Mouse (Mus musculus): ENCODE measurements at regions not wholly inside any gene's neighbourhood (a gene's known extent, or its start where the extent isn't known, plus 50 kb on each side); places are given as distances from the start of the nearest gene placed in this dataset.

DNA sequence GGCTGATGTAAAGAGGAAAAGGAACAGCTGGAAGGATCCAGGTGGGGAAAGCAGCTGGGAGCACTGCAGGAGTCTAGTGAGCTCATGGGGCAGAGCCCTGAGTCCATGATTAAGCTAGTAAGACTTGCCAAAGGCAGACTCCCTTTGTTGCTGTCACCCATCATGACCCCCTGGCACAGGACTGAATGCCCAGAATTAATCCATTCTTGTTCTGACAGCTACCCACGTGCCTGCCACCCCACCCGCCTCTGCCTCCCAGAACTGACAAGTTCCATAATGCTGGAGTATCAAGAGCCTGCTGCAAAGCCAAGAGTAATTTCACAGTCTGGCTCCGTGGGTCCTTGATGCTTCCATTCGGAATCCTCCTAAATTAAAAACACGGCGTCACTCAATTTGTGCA lies 285.1 kb upstream of the Castor2 start:
- no peak for DNase-seq (ENCODE audit: low read depth)

DNA sequence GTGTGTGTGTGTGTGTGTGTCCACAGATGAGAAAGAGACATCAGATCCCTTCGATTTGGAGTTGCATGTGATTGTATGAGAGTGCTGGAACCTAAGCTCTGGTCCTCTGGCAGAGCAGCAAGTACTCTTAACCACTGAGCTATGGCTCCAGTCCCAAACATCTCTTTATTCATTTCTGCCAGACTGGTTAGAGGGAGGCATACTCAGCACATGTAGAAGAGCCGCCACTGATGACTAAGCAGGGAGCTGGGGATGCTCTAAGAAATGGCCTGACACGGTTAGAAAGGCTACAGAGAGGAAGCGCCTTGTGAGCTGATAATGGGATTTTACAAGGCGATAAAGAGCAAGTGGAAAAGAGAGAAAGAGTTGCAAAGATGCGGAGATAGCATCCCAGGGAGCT lies 287.3 kb upstream of the Castor2 start:
- no peak for DNase-seq (ENCODE audit: low read depth)

DNA sequence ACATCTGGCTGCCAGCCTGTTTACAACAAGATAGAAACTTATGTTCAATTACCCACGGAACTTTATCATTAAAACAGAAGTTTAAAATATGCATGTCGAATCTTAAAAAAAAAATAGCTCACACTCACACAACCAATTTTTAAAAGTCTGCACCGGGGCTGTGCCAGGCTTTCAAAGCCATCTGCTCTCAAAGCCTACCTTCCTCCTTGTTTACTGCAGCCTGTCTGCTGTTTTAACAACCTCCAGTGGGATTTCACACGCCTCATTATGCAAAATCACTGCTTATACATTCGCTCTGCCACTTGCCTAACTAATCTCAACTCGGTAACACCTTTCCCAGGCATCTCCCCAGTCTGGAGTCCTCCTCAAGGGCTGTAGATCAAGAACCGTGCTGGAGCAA lies 292.6 kb upstream of the Castor2 start:
- DNase-seq (ENCODE audit: low read depth), result no peak

DNA sequence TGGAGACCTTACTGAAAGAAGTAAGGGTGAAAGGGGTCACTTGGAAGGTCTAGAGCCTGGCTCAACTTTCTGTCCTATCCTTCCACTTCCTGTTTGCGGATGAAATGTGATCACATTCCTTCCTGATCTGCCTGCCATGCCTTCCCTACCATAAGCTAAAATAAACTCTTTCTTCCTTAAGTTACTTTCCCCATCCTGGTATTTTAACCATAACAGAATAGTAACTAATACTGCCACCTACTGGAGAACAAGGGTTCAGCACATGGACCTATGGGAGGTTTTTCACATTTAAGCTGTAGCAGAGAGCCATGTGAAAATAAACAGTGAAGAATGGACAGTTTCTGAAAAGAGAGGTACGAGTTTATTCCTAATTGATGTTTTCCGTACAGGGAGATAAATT lies 297.5 kb upstream of the Castor2 start:
- no peak for DNase-seq (ENCODE audit: low read depth)

DNA sequence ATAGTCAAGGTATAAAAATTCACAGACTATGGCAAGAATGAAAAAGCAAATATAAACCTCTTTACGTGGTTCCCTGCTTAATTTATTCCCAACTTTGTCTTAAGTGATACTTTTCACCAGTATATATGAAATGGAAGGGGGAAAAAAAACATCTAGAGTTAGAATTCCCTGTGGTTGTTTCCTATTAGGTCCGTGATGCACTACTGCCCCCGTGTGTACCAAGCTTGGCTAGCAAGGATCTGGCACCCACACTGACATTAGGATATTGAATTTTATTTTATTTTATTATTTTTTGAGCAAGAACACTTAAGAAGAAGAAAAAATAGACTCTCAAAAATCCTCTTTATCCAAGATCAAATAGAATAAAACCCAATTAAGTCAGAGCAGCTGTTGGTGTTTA lies 303.9 kb upstream of the Castor2 start:
- DNase-seq (ENCODE audit: low read depth), result no peak

DNA sequence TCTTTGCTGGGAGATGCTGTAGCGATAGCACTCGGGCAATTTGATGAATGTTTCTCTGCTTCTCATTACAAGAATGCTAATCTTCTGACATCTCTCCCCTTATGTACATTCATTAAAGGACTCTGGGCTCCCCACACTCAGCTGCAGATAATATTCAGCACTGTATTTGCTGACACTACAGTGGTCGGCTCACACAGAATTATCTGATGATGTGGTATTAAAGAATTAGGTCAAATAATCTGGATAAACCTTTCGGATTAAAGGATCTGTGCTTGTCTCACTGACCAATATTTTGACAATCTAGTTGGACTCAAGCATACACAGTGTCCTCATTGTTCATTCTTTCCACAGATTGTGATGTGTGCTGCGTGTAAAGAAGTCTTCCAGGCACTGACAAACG lies 308.8 kb upstream of the Castor2 start:
- DNase-seq (ENCODE audit: low read depth), result no peak

DNA sequence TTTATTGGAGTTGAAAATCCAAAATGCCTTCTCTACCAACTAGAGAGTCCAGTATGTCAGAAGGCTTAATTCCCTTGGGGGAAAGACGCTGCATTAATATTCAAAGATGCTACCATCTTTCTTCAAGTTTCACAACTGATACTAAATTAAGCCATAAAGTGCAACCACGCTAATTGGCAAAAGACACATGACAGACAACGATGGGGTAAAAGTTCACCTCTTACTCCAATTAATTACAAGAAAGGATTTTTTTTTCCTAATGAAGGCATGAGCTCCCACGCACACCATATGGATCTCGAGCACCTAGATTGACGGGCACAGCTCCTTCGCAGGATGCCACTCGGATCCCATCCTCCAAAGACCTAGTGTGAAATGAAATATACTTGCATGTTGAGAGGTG lies 311.5 kb upstream of the Castor2 start:
- no peak for DNase-seq (ENCODE audit: low read depth)

DNA sequence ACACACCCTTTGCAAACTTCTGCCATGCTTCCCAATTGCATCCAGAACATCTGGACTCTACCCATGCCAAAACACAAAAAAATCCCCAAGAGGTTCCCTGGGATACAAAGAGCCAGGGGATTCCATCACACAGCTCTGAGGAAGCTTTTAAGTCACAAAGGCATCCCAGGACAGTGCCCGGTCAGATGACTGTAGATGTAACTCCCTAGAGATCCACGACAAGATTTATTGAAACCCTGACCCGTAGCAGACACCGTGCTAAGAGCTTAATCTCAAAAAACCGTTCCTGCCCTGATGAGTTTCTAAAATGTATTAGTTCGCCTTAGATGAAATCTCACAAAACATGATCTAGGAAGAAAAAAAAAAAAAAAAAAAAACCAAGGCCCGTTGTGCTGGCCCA lies 312.0 kb upstream of the Castor2 start:
- no peak for DNase-seq (ENCODE audit: low read depth)

DNA sequence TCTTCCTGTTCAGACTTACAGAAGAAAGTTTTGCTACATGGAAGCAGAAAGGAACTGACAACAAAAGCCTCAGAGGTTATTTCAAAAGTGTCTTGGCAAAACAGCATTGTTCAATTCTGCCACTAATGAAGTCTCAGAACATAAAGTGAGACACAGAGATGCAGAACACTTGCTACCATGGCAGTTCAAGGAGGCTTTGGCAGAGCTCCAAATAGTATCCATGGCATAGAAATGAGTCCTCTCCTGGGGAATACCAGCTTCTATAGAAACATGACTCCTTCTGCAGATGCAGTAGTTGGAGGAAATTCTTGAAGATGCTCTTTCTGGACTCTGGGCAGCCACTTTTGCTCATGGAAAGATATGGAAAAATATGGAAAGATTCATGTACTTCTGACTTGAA lies 322.9 kb upstream of the Castor2 start:
- no peak for DNase-seq (ENCODE audit: low read depth)

DNA sequence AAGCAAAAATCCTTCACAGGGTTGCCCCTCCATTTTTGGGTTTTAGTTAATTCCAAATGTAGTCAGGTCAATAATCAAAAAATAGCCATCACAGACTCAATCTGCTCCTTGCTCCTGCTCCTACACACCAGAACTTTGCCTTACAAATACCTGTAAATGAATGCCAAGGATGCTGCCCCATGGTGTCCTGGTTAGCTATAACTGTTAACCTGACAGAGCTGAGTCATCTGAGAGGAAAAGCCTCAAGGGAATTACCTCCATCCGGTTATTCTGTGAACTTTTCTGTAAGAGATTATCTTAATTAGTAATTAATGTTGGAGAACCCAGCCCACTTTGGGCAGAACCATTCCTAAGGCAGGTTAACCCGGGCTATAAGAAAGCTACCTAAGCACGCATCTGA lies 325.4 kb upstream of the Castor2 start:
- DNase-seq (ENCODE audit: low read depth), result no peak

DNA sequence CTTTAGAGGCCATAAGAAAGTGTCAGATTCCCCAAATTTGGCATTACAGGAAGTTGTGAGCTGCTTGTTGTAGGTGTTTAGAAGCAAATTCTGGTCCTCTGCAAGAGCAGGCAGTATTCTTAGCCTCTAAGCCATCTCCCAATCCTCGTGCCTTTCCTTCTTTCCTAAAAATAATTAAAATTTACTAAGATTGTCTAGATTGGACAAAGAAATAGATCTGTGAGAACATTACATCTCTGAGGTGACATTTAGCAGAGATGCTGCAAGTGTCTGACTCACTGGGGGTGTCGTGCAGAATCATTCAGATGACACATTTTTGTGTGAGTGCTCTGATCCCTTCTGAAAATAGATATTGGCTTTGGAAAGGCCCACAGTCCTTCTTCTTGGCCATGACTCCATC lies 330.7 kb upstream of the Castor2 start:
- DNase-seq (ENCODE audit: low read depth), result no peak

DNA sequence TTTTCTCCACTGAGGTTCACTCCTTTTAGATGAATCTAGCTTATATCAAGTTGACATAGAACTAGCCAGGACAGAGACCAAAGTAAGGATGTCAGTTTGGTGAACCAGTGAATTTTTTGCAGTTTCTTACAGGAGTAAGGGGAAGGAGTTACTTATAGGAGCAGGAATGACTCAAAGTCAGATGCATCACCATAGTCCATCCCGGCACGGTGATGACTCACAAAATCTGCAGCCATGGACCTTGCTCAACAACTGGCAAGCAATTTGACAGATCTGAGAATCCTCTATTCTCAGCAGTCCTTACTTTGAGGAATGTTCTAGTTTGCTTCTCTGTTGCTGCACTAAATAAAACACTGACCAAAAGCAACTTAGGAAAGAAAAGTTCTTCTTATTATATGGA lies 341.7 kb upstream of the Castor2 start:
- DNase-seq (ENCODE audit: low read depth), result no peak

DNA sequence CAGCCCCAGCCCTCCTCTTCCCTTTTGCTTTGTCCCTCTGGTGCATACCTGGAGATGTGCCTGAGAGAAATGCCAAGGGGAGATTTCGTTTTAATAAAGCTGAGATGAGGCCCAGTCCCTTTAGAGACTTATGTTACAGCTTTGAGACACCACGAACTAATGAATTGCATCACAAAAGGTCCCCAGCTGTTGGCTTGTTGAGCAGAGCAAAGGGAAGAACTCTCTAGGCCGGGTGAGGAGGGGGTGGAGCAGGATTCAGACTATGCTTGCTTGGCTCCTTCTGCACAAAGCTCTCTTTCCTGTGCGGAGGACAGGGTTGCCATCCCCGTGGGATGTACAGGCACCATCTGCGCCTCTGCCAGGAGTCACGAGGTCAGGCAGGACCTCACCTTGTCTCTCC lies 345.3 kb upstream of the Castor2 start:
- DNase-seq (ENCODE audit: low read depth), result no peak

DNA sequence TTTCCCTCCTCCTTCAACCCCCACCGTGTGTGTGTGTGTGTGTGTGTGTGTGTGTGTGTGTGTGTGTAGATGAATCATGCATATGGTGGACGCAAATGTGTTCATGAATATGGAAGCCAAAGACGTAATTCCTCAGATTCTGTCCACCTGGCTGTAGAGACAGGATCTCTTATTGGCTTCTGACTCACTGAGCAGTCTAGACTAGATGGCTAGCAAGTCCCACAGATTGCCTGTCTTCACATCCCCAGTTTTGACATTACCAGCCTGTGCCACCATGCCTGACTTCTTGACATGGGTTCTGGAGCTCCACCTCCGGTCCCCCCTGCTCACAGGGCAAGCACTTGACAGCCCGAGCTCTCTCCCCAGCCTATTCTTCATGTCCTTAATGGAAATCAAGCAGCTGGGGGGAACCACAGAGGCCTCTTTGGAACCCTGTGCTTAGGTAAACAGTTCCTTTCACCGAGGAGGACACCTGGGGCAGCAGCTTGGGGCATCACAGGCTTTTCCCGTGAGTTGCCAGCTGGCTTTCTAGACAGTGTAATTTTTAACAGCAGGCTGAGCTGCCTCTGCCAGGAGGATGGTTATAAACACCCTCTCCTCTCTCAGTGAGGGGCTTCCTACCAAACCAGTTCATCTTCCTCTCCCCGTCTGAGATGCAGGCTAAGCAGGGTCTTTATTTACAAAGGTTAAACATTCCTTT lies 345.9 kb upstream of the Castor2 start:
- DNase-seq (ENCODE audit: low read depth), result no peak

DNA sequence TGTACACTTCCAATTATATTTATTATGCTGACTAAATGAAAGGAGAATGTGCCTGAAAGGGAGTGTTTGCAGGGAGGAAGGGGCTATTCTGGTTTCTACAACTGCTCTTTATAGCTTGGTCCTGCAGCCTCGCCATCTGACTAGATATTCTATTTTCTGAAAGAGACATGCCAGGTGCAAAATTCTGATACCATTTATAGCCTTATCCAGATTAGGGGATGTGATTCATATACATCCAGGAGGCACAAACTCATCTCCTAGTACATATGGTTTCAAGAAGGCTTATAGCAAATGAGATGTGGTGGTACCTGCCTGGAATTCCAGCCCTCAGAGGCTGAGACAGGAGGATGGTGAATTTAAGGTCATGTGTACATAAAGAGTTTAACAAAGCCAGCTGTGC lies 352.6 kb upstream of the Castor2 start:
- DNase-seq (ENCODE audit: low read depth), result no peak

DNA sequence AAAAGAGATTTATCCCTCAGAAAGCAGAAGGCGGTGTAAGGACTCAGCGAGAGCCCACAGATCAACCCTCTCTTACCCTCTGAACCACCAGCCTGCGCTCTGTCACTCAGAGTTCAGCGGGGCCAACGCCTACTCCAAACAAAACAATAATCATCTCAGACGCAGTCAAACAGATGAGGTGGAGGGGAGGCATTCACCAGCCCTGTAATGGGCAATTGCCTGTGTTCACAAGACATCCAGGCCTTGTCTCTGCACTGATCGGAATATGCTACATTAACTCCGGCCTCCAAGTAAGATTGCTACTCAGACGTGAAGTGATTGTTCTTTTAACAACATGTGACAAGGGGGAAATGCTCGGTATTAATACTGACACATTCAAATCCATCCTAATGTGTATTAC lies 353.1 kb upstream of the Castor2 start:
- DNase-seq (ENCODE audit: low read depth), result no peak

DNA sequence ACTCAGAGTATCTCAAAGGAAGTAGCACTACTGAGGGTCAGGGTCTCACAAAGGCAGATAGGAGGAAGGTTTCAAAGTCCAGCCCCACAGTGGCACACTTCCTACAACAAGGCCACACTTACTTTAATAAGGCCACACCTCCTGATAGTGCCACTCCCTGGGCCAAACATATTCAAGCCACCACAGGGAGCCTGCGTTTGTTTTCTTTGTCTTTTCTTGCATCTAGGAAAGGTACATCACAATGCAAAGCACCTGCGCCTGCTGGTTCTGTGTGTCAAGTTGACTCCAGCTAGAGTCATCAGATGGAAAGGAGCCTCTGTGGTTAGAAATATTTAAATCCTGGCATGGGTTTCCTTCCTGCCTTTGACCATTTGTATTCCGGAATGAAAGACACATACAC lies 355.4 kb upstream of the Castor2 start:
- no peak for DNase-seq (ENCODE audit: low read depth)

DNA sequence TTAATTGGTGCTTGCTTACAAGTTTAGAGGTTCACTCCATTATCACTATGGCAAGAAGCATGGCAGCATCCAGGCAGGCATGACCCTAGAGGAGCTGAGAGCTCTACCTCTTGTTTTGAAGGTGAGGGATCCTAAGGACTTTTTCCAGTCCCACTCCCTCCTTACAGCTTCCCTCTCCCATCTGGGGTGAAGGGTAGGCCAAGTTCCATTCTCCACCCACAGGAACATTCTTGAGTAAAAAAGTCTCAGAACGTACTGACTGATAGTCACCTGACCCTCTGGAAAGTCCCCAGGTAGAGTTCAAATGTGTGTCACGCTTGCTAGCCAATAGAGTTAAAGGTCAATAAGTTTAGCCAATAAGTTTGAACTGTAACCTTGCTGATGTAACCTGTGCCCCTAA lies 355.9 kb upstream of the Castor2 start:
- DNase-seq (ENCODE audit: low read depth), result no peak

DNA sequence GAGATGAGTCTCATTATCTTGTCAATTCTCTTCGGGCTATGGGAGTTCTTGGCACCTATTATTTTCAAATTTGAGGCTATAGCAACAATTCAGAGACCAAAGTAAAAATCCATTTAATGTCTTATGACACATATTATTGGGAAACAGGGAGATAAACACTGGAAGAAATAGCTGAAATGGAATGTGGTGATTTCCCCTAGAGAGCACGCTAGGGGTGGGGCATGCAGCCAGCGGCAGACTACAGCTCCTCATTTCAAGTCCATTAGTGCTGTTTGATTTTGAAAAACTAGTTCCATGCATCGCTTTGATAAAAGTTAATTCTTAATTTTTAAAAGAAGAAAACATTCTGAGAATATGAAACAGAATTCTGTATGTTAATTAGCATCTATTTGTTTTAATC lies 367.6 kb upstream of the Castor2 start:
- DNase-seq (ENCODE audit: low read depth), result no peak

DNA sequence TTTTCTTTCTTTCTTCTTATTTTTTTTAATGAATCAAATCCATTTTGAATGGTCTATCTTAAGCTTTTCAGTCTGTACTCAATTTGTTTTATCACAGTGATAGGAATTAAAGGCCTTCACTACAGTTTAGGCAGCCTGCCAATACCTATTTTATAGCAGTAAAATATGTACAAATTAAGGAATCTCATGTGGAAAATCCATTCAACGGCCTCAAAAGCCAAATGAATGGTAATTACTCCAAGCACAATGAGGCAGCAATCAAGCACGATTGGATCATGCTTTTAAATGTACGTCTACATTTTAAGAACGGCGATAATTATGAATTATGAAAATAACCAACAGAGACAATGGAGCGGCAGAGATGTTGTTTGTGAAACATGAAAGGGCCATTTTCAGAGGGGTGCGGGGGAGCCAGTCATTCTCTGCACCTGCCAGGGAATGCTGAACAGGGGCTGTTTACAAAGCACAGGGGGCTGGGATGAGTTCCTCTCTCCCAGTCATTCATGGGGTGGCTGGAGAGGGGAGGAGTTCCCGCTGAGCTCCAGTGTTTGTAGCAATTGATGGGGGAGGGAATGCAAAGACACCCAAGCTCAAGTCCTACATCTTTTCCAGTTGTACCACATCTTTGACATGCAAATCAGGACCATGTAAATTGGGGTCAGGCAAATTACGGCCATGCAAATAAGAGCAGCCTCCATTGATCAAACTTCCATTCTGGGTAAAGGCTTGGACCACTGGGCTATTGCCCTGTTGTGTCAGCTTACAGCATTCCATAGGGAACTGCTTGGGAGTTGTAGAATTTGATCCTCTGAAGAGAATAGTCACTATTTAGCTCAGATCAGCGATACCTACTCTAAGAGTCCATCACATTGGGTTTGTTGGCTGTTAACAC lies 381.1 kb upstream of the Castor2 start:
- no peak for DNase-seq (ENCODE audit: low read depth)

DNA sequence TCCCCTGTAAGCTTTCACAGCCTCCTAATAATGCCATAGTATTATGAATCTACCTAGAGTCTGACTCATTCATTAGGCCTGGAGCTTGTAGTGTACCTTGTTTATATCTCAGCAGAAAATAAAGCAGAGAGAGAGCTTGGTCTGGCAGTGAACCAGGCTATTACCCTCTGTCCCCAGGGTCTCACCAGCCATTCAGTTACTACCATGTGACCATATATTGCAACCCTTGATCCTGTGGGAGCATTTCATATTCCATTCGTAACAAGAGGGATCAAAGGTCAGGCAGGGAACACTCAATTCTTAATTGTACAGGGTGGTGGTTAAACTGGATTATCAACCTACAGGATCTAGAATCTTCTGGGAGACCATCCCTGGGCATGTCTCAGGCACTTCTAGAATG lies 383.7 kb upstream of the Castor2 start:
- DNase-seq (ENCODE audit: low read depth), result no peak

DNA sequence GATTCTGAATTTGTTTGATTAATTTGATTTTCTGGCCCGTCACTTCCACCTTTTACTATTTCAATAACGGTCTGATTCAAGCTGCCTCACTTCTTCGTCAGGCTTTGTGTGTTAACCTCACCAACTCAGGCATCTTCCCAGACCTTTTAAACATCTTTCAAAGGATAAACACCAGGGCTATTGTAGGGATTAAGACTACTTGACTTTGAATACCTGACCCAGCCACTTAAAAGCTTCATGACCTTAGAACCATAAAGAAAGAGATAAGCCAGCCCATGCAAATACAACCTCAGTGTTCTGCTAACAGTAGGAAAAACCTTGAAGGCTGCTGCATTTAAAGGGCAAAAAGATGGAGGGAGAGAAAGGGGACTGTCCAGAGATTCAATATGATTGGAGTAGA lies 386.9 kb upstream of the Castor2 start:
- DNase-seq (ENCODE audit: low read depth), result no peak

DNA sequence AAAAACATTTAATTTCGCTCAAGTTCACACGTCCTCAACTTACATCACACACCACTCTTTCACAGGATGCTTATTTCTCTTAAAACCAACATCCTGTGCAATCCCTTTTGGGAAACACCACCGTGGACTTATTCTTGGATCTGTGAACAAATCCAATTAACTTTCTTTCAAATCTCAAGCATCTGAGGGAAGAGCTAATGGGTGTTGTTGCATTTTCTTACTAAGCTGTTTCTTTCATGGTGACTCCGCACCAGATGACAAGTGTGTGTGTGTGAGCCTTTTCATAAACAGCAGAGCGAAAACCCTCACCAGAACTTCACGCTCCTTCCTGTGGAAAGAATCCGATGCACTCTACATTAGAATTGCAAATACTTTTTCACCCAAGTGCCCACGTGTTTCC lies 390.6 kb upstream of the Castor2 start:
- DNase-seq (ENCODE audit: low read depth), result no peak

DNA sequence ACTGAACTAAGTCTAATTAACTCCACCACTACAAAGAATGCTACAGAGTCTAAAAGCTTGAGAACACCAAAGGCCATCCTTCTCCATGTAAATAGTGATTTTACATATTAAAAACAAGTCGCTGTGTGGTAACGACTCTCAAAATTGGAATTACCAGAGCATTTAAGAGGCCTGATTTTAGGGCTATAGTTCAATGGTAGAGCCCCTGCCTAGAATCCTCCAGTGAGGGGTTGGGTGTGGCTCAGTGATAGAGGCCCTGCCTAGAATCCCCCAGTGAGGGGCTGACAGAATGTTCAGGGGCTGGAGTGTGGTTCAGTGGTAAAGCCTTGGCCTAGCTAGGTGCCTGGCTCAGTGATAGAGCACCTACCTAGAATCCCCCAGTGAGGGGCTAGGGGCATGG lies 413.3 kb upstream of the Castor2 start:
- no peak for DNase-seq (ENCODE audit: low read depth)
